Mouse (Mus musculus) CH12.LX (cell line): ENCODE results near the gene Myzap.

Source experiments
- HCFC1 ChIP-seq: IDR thresholded peaks from 2 replicates; pipeline ENCODE4 v1.6.1; 2012; ENCODE audit warnings: low read depth, mild to moderate bottlenecking, inconsistent platforms, low read length, improper control_type of control experiment
- IRF4 ChIP-seq: IDR thresholded peaks from 2 replicates; pipeline ENCODE4 v1.6.1; 2014; ENCODE audit warnings: low read depth, mild to moderate bottlenecking, inconsistent platforms, low read length, improper control_type of control experiment
- MEF2A ChIP-seq: IDR thresholded peaks from 2 replicates; pipeline ENCODE4 v1.6.1; 2014; ENCODE audit warnings: low read depth, mild to moderate bottlenecking, inconsistent platforms, low read length, improper control_type of control experiment, borderline replicate concordance
- MXI1 ChIP-seq: IDR thresholded peaks from 2 replicates; pipeline ENCODE4 v1.6.1; 2011; ENCODE audit warnings: mild to moderate bottlenecking, low read depth, low read length, improper control_type of control experiment
- POLR2A ChIP-seq: IDR thresholded peaks from 2 replicates; pipeline ENCODE4 v1.6.1; 2011; ENCODE audit warnings: low read depth, mild to moderate bottlenecking, improper control_type of control experiment, low read length

- no peak for TF ChIP-seq POLR2A
- no peak for TF ChIP-seq IRF4
- no peak for TF ChIP-seq MXI1
- TF ChIP-seq HCFC1 = no peak
- no peak for TF ChIP-seq MEF2A
These were observed 93.6 kb downstream of the Myzap start for GRCm38 (mm10) chr9:71498391-71499182.
